Mouse (Mus musculus) Patski (cell line): ENCODE measurements around the gene Slc37a1. TPM values are rescaled to one million over a fixed set of nuclear protein-coding genes. Genes with fewer than 3 reads are reported as not detected.

Source experiments
- ATAC-seq: fragments of 100-300 bp; one replicate; pipeline ENCODE4 v1.8.0; 2021
- CTCF ChIA-PET: fragments of 350-600 bp; sonication (Branson Sonifier 250); formaldehyde crosslinking; loops from one replicate; lab custom pipeline; 2022; ENCODE audit warnings: inconsistent platforms; lab: Charles Lee
- POLR2A ChIA-PET: fragments of 350-600 bp; sonication (Branson Sonifier 250); formaldehyde crosslinking; loops from one replicate; lab custom pipeline; 2022; ENCODE audit warnings: antibody characterized with exemption, inconsistent platforms; lab: Charles Lee
- DNase-seq: peaks from one replicate; pipeline ENCODE4 v3.0.0-alpha.2; 2011; ENCODE audit warnings: low read depth, low spot score
- H3K27me3 ChIP-seq: fragments of 371-371 bp; one replicate; pipeline ENCODE4 v1.5.1; 2021
- CTCF ChIP-seq: fragments of 100-300 bp; IDR thresholded peaks from one replicate; pipeline ENCODE4 v1.5.1; 2021
- in situ Hi-C: fragments of 300-500 bp; cut with MboI; formaldehyde crosslinking; loops from 3 replicates; pipeline ENCODE4 v1.11.1; 2018; ENCODE audit warnings: low pct_unique_long_range_greater_than_20kb, mixed read lengths
- polyA plus RNA-seq: library from polyadenylated mRNA; unstranded; gene quantifications from one replicate; pipeline ENCODE4 v1.2.3, GENCODE M21; 2021

Gene Slc37a1
- polyA plus RNA-seq, 1 experiment from 2014 or later = 4.5 TPM

- POLR2A ChIA-PET = no interaction called here
- ATAC-seq = no peak
- no peak for TF ChIP-seq CTCF
- CTCF ChIA-PET = no interaction called here
- H3K27me3 ChIP-seq = peaks cover 18% of the 10 kb centered on the region
- DNase-seq = no peak
- in situ Hi-C loops = no loop called here
These were observed 107.2 kb downstream of the Slc37a1 start for GRCm38 (mm10) chr17:31393811-31394210.

- no peak for ATAC-seq
- TF ChIP-seq CTCF = no peak
- no peak for DNase-seq
- peaks cover 6% of the 10 kb centered on the region for H3K27me3 ChIP-seq
- CTCF ChIA-PET = no interaction called here
- POLR2A ChIA-PET = no interaction called here
- in situ Hi-C loops = no loop called here
These were observed 113.7 kb downstream of the Slc37a1 start for GRCm38 (mm10) chr17:31400294-31400693.

Other genes with a start within 250 kb of the Slc37a1 start
- gene Abcg1, start 229.1 kb upstream of the Slc37a1 start, polyA plus RNA-seq = 0.01 TPM
- gene Tff3, start 157.1 kb upstream of the Slc37a1 start, polyA plus RNA-seq = not detected
- gene Tff2, start 142.5 kb upstream of the Slc37a1 start, polyA plus RNA-seq = not detected
- gene Tff1, start 121.5 kb upstream of the Slc37a1 start, polyA plus RNA-seq = not detected
- gene Tmprss3, start 87.8 kb upstream of the Slc37a1 start, polyA plus RNA-seq = not detected
- gene Ubash3a, start 78.9 kb upstream of the Slc37a1 start, polyA plus RNA-seq = 0.01 TPM
- gene Rsph1, start 9.4 kb upstream of the Slc37a1 start, polyA plus RNA-seq = 3.1 TPM
- gene Pde9a, start 99.4 kb downstream of the Slc37a1 start, polyA plus RNA-seq = not detected
- gene Wdr4, start 233.2 kb downstream of the Slc37a1 start, polyA plus RNA-seq = 28.9 TPM
- gene Ndufv3, start 233.3 kb downstream of the Slc37a1 start, polyA plus RNA-seq = 246 TPM